Mouse (Mus musculus) intestine, postnatal 0 days (tissue): ENCODE data around the gene Irs3. TPM values are rescaled to one million over a fixed set of nuclear protein-coding genes. Genes with fewer than 3 reads are reported as not detected.

Experiments
- ATAC-seq: fragments of 200-750 bp; cut with Nextera tagmentation; 2 replicates; pipeline ENCODE4 v1.8.0; 2017; ENCODE audit warnings: mild to moderate bottlenecking, moderate TSS enrichment, moderate library complexity
- H3K27ac ChIP-seq: fragments of 300-500 bp; sonication (generic); 2 replicates; pipeline ENCODE4 v1.5.1; 2014; ENCODE audit warnings: mild to moderate bottlenecking, low read depth, low read length, moderate library complexity
- H3K27me3 ChIP-seq: fragments of 300-500 bp; sonication (generic); replicated peaks from 2 replicates; pipeline ENCODE4 v1.6.1; 2014; ENCODE audit warnings: low read length, mixed read lengths; ENCODE audit not compliant: control insufficient read depth, insufficient read depth
- H3K36me3 ChIP-seq: fragments of 300-500 bp; sonication (generic); 2 replicates; pipeline ENCODE4 v1.6.1; 2014; ENCODE audit warnings: mild to moderate bottlenecking, moderate library complexity; ENCODE audit not compliant: control insufficient read depth, insufficient read depth
- H3K4me1 ChIP-seq: fragments of 300-500 bp; sonication (generic); replicated peaks from 2 replicates; pipeline ENCODE4 v1.6.1; 2014; ENCODE audit warnings: antibody characterized with exemption, low read length, mixed read lengths; ENCODE audit not compliant: control insufficient read depth, insufficient read depth
- H3K4me2 ChIP-seq: fragments of 300-500 bp; sonication (generic); replicated peaks from 2 replicates; pipeline ENCODE4 v1.6.1; 2014; ENCODE audit warnings: low read depth, mild to moderate bottlenecking, moderate library complexity
- H3K4me3 ChIP-seq: fragments of 300-500 bp; sonication (generic); 2 replicates; pipeline ENCODE4 v1.5.1; 2014; ENCODE audit warnings: low read depth, low read length
- H3K9ac ChIP-seq: fragments of 300-500 bp; sonication (generic); 2 replicates; pipeline ENCODE4 v1.6.1; 2014; ENCODE audit warnings: mild to moderate bottlenecking, low read depth, low read length
- H3K9me3 ChIP-seq: fragments of 300-500 bp; sonication (generic); 2 replicates; pipeline ENCODE4 v1.6.1; 2016; ENCODE audit warnings: mixed run types; ENCODE audit not compliant: control insufficient read depth
- CTCF ChIP-seq: sonication (generic); IDR thresholded peaks from 2 replicates; pipeline ENCODE4 v1.5.1; 2016; ENCODE audit warnings: low read depth, mild to moderate bottlenecking, control low read depth, antibody characterized with exemption, moderate library complexity
- WGBS: fragments of 180-500 bp; shearing (Covaris S2); extraction: QIAGEN DNeasy Blood & Tissue Kit; methylation state at CpG from one replicate; pipeline ENCODE4 v1.1.7; 2014; 5-methylcytosine and 5-hydroxymethylcytosine counted together
- polyA plus RNA-seq: library from polyadenylated mRNA; unstranded; fragments of >200 nt; fragmentation: Nextera tagmentation; extraction: Ambion mirVana; gene quantifications from 2 replicates; pipeline ENCODE4 v1.2.1, GENCODE M21; 2015

The Irs3 gene
- polyA plus RNA-seq, 1 experiment from 2014 or later, result 0.09 TPM

DNA sequence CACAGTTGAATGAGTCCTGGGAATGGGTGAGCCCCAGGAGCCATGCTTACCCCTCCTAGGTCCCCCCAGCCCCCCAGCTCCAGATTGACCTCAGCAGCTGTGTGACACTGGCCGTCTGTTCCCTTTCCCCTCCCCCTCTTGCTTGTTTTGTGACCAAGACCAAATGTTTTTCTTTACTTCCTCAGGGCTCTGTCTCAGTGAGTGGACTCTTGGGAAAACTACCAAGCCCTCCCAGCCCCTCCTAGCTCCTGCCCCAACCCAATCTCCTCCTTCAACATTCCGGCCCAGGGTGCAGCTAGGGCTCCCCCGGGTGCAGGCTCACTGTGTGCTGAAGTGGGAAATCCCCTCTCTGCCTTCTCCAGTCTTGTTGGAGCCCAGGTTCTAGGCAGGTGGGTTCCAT, 14.9 kb downstream of the Irs3 start:
- no peak for ATAC-seq
- H3K4me1 ChIP-seq, result peaks cover 15% of the 10 kb centered on the region
- peak overlapping the region; percentile 93 for H3K27ac ChIP-seq
- TF ChIP-seq CTCF, result no peak
- peak overlapping the region; percentile 72 for H3K4me2 ChIP-seq
- H3K9ac ChIP-seq, result peak overlapping the region; percentile 65; the same call in 1 of the 2 replicates
- no peaks in the 10 kb centered on the region for H3K27me3 ChIP-seq
- H3K9me3 ChIP-seq, result no peaks in the 10 kb centered on the region
- peak overlapping the region; percentile 73 for H3K4me3 ChIP-seq
- 12% methylated on average over 3 of the region's 3 CpGs for WGBS
- peaks cover 14% of the 10 kb centered on the region for H3K36me3 ChIP-seq

- no peaks in the 10 kb centered on the region for H3K27me3 ChIP-seq
- peak; percentile 63 for ATAC-seq
- H3K4me2 ChIP-seq, result peak overlapping the region; percentile 72
- no peaks in the 10 kb centered on the region for H3K9me3 ChIP-seq
- no peak for TF ChIP-seq CTCF
- H3K4me1 ChIP-seq, result peaks cover 15% of the 10 kb centered on the region
- peaks cover 9% of the 10 kb centered on the region for H3K36me3 ChIP-seq
- peak overlapping the region; percentile 73 for H3K4me3 ChIP-seq
- peak overlapping the region; percentile 65 for H3K9ac ChIP-seq
- H3K27ac ChIP-seq, result peak overlapping the region; percentile 93
- 11% methylated on average over 6 of the region's 6 CpGs for WGBS
Observed at GRCm38 (mm10) chr5:137629906-137630545, 15.5 kb downstream of the Irs3 start.

DNA sequence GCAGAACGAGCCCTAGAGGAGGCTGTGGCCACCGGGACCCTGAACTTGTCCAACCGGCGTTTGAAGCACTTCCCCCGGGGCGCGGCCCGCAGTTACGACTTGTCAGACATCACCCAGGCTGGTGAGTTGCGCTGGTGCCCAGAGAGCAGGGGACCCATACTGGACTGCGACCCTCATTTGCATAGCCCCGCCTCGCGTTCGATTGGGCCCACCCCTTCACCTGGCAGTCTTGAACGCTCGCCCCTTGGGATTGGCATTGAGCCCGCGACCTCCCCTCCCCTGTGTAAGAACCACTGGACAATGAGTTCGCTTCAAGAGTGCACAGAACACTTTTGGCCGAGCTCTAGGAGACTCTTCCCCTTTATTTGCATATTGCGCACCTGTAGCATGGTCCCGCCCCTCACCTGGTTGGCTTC, 16.2 kb downstream of the Irs3 start:
- TF ChIP-seq CTCF, result no peak
- peak; percentile 43 for ATAC-seq
- Histone ChIP-seq H3K4me3 (peak overlapping the region; percentile 73), H3K36me3 (peaks cover 9% of the 10 kb centered on the region), H3K27me3 (no peaks in the 10 kb centered on the region), H3K4me2 (peak overlapping the region; percentile 72), H3K9ac (peak overlapping the region; percentile 65), H3K4me1 (peaks cover 15% of the 10 kb centered on the region), H3K9me3 (no peaks in the 10 kb centered on the region), H3K27ac (peak overlapping the region; percentile 93)
- WGBS, result 1% methylated on average over 23 of the region's 23 CpGs

- Histone ChIP-seq H3K9ac (peak within 1 kb of the TSS; percentile 65), H3K9me3 (no peaks in the 10 kb centered on the region), H3K4me3 (peak within 1 kb of the TSS; percentile 73), H3K27me3 (no peaks in the 10 kb centered on the region), H3K4me1 (peaks cover 15% of the 10 kb centered on the region), H3K4me2 (peak within 1 kb of the TSS; percentile 74), H3K36me3 (peaks cover 3% of the 10 kb centered on the region), H3K27ac (peak within 1 kb of the TSS; percentile 93)
- TF ChIP-seq CTCF, result peak; percentile 49
- under 1% methylated on average over 45 of the region's 46 CpGs for WGBS
- peak; percentile 92 for ATAC-seq
Observed at GRCm38 (mm10) chr5:137628498-137629305, 16.8 kb downstream of the Irs3 start, which contains the start of the genes Fbxo24, Lrch4 and Gm20605. Gene Fbxo24 (minus strand): TSS chr5:137629002. Gene Lrch4 (plus strand): TSS chr5:137629121. Gene Gm20605 (plus strand): TSS chr5:137629175.

- Histone ChIP-seq H3K27ac (peak overlapping the region; percentile 77), H3K36me3 (no peaks in the 10 kb centered on the region), H3K4me2 (peak overlapping the region; percentile 74), H3K4me3 (peak overlapping the region; percentile 73), H3K9me3 (no peaks in the 10 kb centered on the region), H3K27me3 (no peaks in the 10 kb centered on the region), H3K9ac (peak overlapping the region; percentile 49), H3K4me1 (peaks cover 15% of the 10 kb centered on the region)
- WGBS, result 1% methylated on average over 9 of the region's 9 CpGs
- no peak for ATAC-seq
- peak; percentile 43 for TF ChIP-seq CTCF
Observed at GRCm38 (mm10) chr5:137627991-137628390, 17.5 kb downstream of the Irs3 start.

DNA sequence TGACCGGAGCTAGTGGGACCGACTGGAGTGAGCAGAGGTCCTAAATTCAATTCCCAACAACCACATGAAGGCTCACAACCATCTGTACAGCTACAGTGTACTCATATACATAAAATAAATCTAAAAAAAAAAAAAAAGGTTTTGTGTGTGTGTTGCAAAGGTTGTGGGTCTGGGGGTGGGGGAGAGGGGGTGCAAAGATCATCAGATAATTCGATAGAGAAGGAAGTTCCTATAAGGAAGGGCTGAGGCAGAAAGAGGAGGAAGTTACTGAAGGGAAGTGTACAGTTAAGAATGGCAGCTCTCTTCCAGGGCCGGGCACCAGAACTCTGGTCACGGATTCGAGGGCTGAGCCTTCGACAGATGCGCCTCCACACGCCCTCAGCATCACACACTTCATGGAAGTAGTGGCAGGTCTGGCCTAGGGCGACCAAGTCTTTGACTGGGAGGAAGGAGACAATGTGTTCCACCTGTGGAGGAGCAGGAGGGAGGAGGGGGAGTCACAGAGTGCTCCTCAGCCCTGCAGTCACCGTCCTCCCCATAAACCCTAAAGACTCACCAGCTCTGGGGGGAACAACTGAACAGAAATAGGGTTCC, 21.5 kb downstream of the Irs3 start:
- H3K4me1 ChIP-seq, result no peaks in the 10 kb centered on the region
- no peak overlapping the region for H3K4me3 ChIP-seq
- no peaks in the 10 kb centered on the region for H3K9me3 ChIP-seq
- 80% methylated on average over 11 of the region's 11 CpGs for WGBS
- no peaks in the 10 kb centered on the region for H3K36me3 ChIP-seq
- ATAC-seq, result no peak
- H3K4me2 ChIP-seq, result no peak overlapping the region
- H3K27ac ChIP-seq, result no peak overlapping the region
- no peak for TF ChIP-seq CTCF
- no peaks in the 10 kb centered on the region for H3K27me3 ChIP-seq
- H3K9ac ChIP-seq, result no peak overlapping the region
